Mouse (Mus musculus) midbrain, embryonic 15.5 days (tissue): Measurements from ENCODE around the gene Heatr1. TPM values are rescaled to one million over a fixed set of nuclear protein-coding genes. Genes with fewer than 3 reads are reported as not detected.
A peak's percentile ranks its signal among the peaks of the same experiment; 100 is the strongest.
"Not testable (repeated sequence)": the region's sequence is repeated elsewhere in the genome, so short reads cannot be mapped to it uniquely, and the experiment has no call there.

ENCODE experiments used
- ATAC-seq: fragments of 200-750 bp; cut with Nextera tagmentation; replicated peaks from 2 replicates; pipeline ENCODE4 v1.8.0; 2017; ENCODE audit warnings: moderate TSS enrichment
- H3K27ac ChIP-seq: fragments of 300-500 bp; sonication (generic); 2 replicates; pipeline ENCODE4 v1.5.1; 2015; ENCODE audit warnings: mild to moderate bottlenecking, inconsistent platforms
- H3K27me3 ChIP-seq: fragments of 300-500 bp; sonication (generic); replicated peaks from 2 replicates; pipeline ENCODE4 v1.6.1; 2015; ENCODE audit warnings: inconsistent platforms
- H3K36me3 ChIP-seq: fragments of 300-500 bp; sonication (generic); replicated peaks from 2 replicates; pipeline ENCODE4 v1.6.1; 2015; ENCODE audit warnings: inconsistent platforms
- H3K4me1 ChIP-seq: fragments of 300-500 bp; sonication (generic); 2 replicates; pipeline ENCODE4 v1.6.1; 2015; ENCODE audit warnings: inconsistent platforms
- H3K4me2 ChIP-seq: fragments of 300-500 bp; sonication (generic); 2 replicates; pipeline ENCODE4 v1.6.1; 2015; ENCODE audit warnings: inconsistent platforms, mild to moderate bottlenecking, moderate library complexity
- H3K4me3 ChIP-seq: fragments of 300-500 bp; sonication (generic); 2 replicates; pipeline ENCODE4 v1.5.1; 2015; ENCODE audit warnings: mild to moderate bottlenecking, inconsistent platforms
- H3K9ac ChIP-seq: fragments of 300-500 bp; sonication (generic); 2 replicates; pipeline ENCODE4 v1.6.1; 2015; ENCODE audit warnings: mild to moderate bottlenecking, inconsistent platforms
- H3K9me3 ChIP-seq: fragments of 300-500 bp; sonication (generic); 2 replicates; pipeline ENCODE4 v1.6.1; 2016; ENCODE audit warnings: inconsistent platforms
- WGBS: fragments of 180-500 bp; shearing (Covaris S2); methylation state at CpG from one replicate; pipeline ENCODE4 v1.1.7; 2015; ENCODE audit warnings: mixed read lengths; 5-methylcytosine and 5-hydroxymethylcytosine counted together
- polyA plus RNA-seq: library from polyadenylated mRNA; unstranded; fragments of >200 nt; fragmentation: Nextera tagmentation; extraction: Ambion mirVana; gene quantifications from 2 replicates; pipeline ENCODE4 v1.2.1, GENCODE M21; 2015

Heatr1 gene
- polyA plus RNA-seq, 1 experiment from 2014 or later = 14.0 TPM

- H3K9me3 ChIP-seq = no peaks in the 10 kb centered on the region
- H3K9ac ChIP-seq = peak overlapping the region; percentile 67
- no peaks in the 10 kb centered on the region for H3K27me3 ChIP-seq
- H3K4me1 ChIP-seq = peaks cover 16% of the 10 kb centered on the region
- H3K27ac ChIP-seq = peak overlapping the region; percentile 79
- H3K4me2 ChIP-seq = peak overlapping the region; percentile 70
- H3K36me3 ChIP-seq = no peaks in the 10 kb centered on the region
- H3K4me3 ChIP-seq = peak overlapping the region; percentile 74
- peak; percentile 7 for ATAC-seq
- WGBS = 7% methylated on average over 8 of the region's 8 CpGs
Measured at GRCm38 (mm10) chr13:12460443-12460842, 65.6 kb downstream of the Heatr1 start.

GRCm38 (mm10) chr13:12460881-12461729 lies 66.3 kb downstream of the Heatr1 start:
- ATAC-seq = peak; percentile 95
- Histone ChIP-seq H3K9me3 (no peaks in the 10 kb centered on the region), H3K4me1 (peaks cover 16% of the 10 kb centered on the region), H3K9ac (peak overlapping the region; percentile 67), H3K27ac (peak overlapping the region; percentile 79), H3K36me3 (no peaks in the 10 kb centered on the region), H3K4me3 (peak overlapping the region; percentile 74), H3K27me3 (no peaks in the 10 kb centered on the region), H3K4me2 (peak overlapping the region; percentile 70)
- under 1% methylated on average over 59 of the region's 59 CpGs for WGBS

- 4% methylated on average over 7 of the region's 7 CpGs for WGBS
- peak overlapping the region; percentile 70 for H3K4me2 ChIP-seq
- peak overlapping the region; percentile 79 for H3K27ac ChIP-seq
- peak overlapping the region; percentile 67 for H3K9ac ChIP-seq
- H3K36me3 ChIP-seq = no peaks in the 10 kb centered on the region
- ATAC-seq = peak; percentile 64; the same call in 1 of the 2 replicates
- H3K27me3 ChIP-seq = no peaks in the 10 kb centered on the region
- peaks cover 16% of the 10 kb centered on the region for H3K4me1 ChIP-seq
- no peaks in the 10 kb centered on the region for H3K9me3 ChIP-seq
- peak overlapping the region; percentile 74 for H3K4me3 ChIP-seq
Measured at GRCm38 (mm10) chr13:12461730-12462119, 66.9 kb downstream of the Heatr1 start.

- Histone ChIP-seq H3K27ac (no peak overlapping the region), H3K9me3 (no peaks in the 10 kb centered on the region), H3K36me3 (no peaks in the 10 kb centered on the region), H3K4me3 (no peak overlapping the region), H3K9ac (no peak overlapping the region), H3K4me1 (peaks cover 16% of the 10 kb centered on the region), H3K4me2 (no peak overlapping the region), H3K27me3 (no peaks in the 10 kb centered on the region)
- ATAC-seq = no peak
- 78% methylated on average over 4 of the region's 4 CpGs for WGBS
Measured at GRCm38 (mm10) chr13:12462623-12463022, 67.8 kb downstream of the Heatr1 start.

GRCm38 (mm10) chr13:12464159-12464558 lies 69.3 kb downstream of the Heatr1 start:
- H3K9me3 ChIP-seq, ATAC-seq, H3K4me2 ChIP-seq, H3K9ac ChIP-seq, H3K4me3 ChIP-seq, H3K36me3 ChIP-seq, H3K27ac ChIP-seq, H3K27me3 ChIP-seq: not testable (repeated sequence)
- WGBS = 90% methylated on average over 6 of the region's 6 CpGs
- H3K4me1 ChIP-seq = peaks cover 16% of the 10 kb centered on the region

- ATAC-seq = no peak
- Histone ChIP-seq H3K27me3 (no peaks in the 10 kb centered on the region), H3K36me3 (no peaks in the 10 kb centered on the region), H3K4me3 (no peak within 1 kb of the TSS), H3K27ac (no peak within 1 kb of the TSS), H3K9ac (no peak within 1 kb of the TSS), H3K4me2 (no peak within 1 kb of the TSS), H3K4me1 (peaks cover 13% of the 10 kb centered on the region), H3K9me3 (no peaks in the 10 kb centered on the region)
- 88% methylated on average over 1 of the region's 1 CpGs for WGBS
Measured at GRCm38 (mm10) chr13:12464844-12465243, 70.0 kb downstream of the Heatr1 start, which contains the start of gene Lgals8. Lgals8 (minus strand) TSS chr13:12464944.

- Histone ChIP-seq H3K27ac (no peak overlapping the region), H3K36me3 (no peaks in the 10 kb centered on the region), H3K9me3 (no peaks in the 10 kb centered on the region), H3K4me1 (0 out of 2 replicates have a peak, but pooled peaks cover under 1% of the 10 kb centered on the region), H3K9ac (no peak overlapping the region), H3K4me3 (no peak overlapping the region), H3K27me3 (no peaks in the 10 kb centered on the region), H3K4me2 (no peak overlapping the region)
- no peak for ATAC-seq
- 89% methylated on average over 1 of the region's 1 CpGs for WGBS
Measured at GRCm38 (mm10) chr13:12468488-12468887, 73.7 kb downstream of the Heatr1 start.

GRCm38 (mm10) chr13:12473724-12474378 lies 79.0 kb downstream of the Heatr1 start:
- 30% methylated on average over 8 of the region's 8 CpGs for WGBS
- Histone ChIP-seq H3K9ac (no peak overlapping the region), H3K27me3 (no peaks in the 10 kb centered on the region), H3K36me3 (no peaks in the 10 kb centered on the region), H3K9me3 (no peaks in the 10 kb centered on the region), H3K4me3 (no peak overlapping the region), H3K4me2 (no peak overlapping the region), H3K27ac (no peak overlapping the region), H3K4me1 (0 out of 2 replicates have a peak, but pooled peaks cover 3% of the 10 kb centered on the region)
- peak; percentile 93 for ATAC-seq

- WGBS = 95% methylated on average over 6 of the region's 6 CpGs
- no peaks in the 10 kb centered on the region for H3K27me3 ChIP-seq
- H3K4me1 ChIP-seq = 0 out of 2 replicates have a peak, but pooled peaks cover 3% of the 10 kb centered on the region
- H3K27ac ChIP-seq = no peak overlapping the region
- no peaks in the 10 kb centered on the region for H3K36me3 ChIP-seq
- ATAC-seq = no peak
- no peaks in the 10 kb centered on the region for H3K9me3 ChIP-seq
- H3K4me3 ChIP-seq = no peak overlapping the region
- no peak overlapping the region for H3K4me2 ChIP-seq
- no peak overlapping the region for H3K9ac ChIP-seq
Measured at GRCm38 (mm10) chr13:12475239-12475638, 80.4 kb downstream of the Heatr1 start.

- 88% methylated on average over 4 of the region's 4 CpGs for WGBS
- Histone ChIP-seq H3K9me3 (no peaks in the 10 kb centered on the region), H3K36me3 (no peaks in the 10 kb centered on the region), H3K4me2 (no peak overlapping the region), H3K4me1 (0 out of 2 replicates have a peak, but pooled peaks cover 3% of the 10 kb centered on the region), H3K27me3 (no peaks in the 10 kb centered on the region), H3K27ac (no peak overlapping the region), H3K4me3 (no peak overlapping the region), H3K9ac (no peak overlapping the region)
- ATAC-seq = no peak
Measured at GRCm38 (mm10) chr13:12476886-12477285, 82.1 kb downstream of the Heatr1 start.

- Histone ChIP-seq H3K27ac (no peak overlapping the region), H3K4me1 (0 out of 2 replicates have a peak, but pooled peaks cover 3% of the 10 kb centered on the region), H3K36me3 (no peaks in the 10 kb centered on the region), H3K27me3 (no peaks in the 10 kb centered on the region), H3K9me3 (no peaks in the 10 kb centered on the region), H3K4me3 (no peak overlapping the region), H3K4me2 (no peak overlapping the region), H3K9ac (no peak overlapping the region)
- WGBS = 82% methylated on average over 15 of the region's 15 CpGs
- no peak for ATAC-seq
Measured at GRCm38 (mm10) chr13:12478301-12478700, 83.5 kb downstream of the Heatr1 start.

GRCm38 (mm10) chr13:12479802-12480201 lies 85.0 kb downstream of the Heatr1 start:
- 89% methylated on average over 6 of the region's 6 CpGs for WGBS
- no peaks in the 10 kb centered on the region for H3K9me3 ChIP-seq
- no peak for ATAC-seq

More at GRCm38 (mm10) chr13:12479802-12480201, 85.0 kb downstream of the Heatr1 start:
- H3K4me1 ChIP-seq = no peaks in the 10 kb centered on the region
- no peak overlapping the region for H3K4me3 ChIP-seq
- no peak overlapping the region for H3K9ac ChIP-seq
- H3K4me2 ChIP-seq = no peak overlapping the region
- H3K27ac ChIP-seq = no peak overlapping the region
- no peaks in the 10 kb centered on the region for H3K27me3 ChIP-seq
- H3K36me3 ChIP-seq = no peaks in the 10 kb centered on the region
